Mouse (Mus musculus) right cerebral cortex, postnatal 25 days (tissue): ENCODE measurements around the gene Ufc1.

Source experiments
- DNase-seq: peaks from one replicate; pipeline ENCODE4 v3.0.0; 2022

Gene Ufc1

DNA sequence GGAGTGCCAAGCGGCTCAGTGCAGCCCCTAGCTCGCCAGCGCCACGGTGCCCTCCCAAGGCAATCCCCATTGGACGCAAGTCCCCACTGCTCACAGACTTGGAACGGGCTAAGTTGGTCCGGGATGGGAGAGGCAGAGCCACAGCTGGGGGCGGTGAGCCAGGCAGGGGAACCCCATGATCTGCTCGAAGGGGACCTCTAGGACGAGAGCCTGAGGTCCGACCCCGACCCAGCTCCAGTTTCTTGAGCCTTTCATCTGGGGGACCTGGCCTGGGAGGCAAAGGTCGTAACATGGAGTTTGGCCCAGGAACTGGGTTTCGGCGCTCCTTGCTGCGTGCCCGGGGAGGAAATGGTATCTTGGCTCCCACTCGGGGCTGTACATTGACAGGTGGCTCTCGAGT lies 8.3 kb downstream of the Ufc1 start:
- DNase-seq = no peak

DNA sequence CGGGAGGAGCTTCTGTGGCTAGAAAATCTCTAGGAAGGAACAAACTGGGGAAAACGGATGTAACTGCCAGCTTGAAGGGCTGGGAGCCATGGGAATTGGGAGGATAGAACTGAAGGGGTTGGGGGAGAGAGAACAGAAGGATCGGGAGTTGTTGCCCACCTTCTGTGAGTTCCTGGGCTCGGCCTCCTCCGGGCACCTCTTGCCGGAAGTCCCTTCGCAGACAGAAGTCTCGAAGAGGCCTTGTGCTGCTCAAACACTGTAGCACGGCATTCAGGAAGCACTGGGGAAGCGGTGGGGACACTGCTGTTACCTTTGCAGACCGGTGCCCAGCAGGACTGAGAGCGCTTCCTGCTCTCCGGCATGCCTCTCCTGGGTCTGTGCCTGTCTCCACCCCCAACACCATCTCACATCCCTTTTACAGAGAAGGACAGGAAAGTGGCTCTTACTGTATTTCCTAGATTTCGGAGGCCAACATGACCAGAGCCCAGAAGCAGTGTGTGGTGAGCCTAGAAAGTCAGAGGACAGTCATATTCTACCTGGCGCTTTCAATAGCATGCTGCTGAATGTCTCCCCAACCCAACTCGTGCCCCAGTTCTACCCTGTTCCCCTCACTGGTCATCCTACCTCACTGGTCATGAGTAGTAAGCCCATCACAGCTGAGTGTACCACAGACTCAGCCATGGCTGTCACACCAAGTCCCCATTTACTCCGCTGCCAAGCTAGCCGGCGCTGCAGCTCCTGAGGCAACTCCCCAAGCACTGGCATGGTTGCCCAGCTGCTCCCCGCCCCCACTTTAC lies 9.5 kb downstream of the Ufc1 start:
- DNase-seq = no peak

DNA sequence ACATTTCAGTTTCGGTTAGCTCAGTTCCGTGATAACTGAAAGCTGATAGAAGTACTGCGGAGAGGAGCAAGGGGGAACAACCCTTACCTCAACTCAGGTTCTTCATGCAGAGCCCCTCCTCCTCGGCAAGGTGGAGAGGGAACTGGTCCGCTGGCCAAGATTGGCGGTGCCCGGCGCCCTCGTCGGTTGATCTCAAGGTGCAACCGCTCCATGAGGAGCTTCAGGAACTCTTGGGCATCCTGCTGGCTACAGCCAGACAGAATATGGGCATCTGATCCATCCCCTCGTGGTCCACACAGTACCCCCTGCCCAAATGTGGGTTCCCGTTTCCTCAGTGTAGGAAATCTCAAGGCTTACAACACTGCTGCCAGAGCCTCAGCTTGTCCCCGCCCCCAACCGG lies 10.3 kb downstream of the Ufc1 start:
- DNase-seq = no peak

DNA sequence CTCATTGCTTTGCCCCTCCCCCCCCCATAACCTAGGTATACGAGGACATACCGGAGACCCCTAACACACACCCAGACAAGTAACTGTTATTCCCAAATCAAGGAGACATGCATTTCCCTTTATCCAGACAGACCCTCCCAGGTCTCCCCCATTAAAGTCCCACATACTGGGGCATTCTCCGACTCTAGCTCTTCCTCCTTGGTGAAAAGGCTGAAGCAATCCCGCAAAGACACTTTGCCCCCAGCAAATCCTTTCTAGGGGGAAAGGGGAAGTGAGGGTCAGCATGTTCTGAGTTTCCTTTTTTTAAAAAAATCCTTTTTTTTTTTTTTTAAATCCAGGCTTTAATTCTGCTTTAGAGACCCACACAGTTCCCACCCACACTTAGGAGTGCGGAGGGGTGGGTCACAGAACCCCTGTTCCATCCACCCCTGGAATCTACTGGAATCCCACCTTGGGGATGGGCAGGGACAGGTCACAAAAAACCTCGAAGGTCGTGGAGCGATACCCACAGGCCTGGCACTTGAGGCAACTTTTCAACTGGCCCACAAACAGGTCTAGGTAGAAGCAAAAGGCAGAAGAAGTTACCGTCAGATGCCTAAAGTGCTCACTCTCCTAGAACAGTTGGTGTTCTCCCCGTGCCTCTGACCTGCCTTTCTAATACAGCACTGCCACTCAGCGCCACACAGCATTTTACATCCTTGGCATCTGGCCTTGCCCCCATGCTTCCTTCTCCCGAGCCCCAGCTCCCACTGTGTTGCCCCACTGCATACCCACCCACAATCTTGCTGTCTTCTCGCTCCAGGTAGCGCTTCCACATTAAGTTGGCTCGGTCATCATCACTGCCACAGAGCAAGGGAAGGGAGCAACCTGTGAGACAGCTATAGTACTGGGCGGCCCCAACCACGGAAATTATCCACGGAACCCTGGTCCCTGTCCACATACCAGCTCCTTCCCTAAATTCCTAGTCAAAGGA lies 11.3 kb downstream of the Ufc1 start:
- no peak for DNase-seq

DNA sequence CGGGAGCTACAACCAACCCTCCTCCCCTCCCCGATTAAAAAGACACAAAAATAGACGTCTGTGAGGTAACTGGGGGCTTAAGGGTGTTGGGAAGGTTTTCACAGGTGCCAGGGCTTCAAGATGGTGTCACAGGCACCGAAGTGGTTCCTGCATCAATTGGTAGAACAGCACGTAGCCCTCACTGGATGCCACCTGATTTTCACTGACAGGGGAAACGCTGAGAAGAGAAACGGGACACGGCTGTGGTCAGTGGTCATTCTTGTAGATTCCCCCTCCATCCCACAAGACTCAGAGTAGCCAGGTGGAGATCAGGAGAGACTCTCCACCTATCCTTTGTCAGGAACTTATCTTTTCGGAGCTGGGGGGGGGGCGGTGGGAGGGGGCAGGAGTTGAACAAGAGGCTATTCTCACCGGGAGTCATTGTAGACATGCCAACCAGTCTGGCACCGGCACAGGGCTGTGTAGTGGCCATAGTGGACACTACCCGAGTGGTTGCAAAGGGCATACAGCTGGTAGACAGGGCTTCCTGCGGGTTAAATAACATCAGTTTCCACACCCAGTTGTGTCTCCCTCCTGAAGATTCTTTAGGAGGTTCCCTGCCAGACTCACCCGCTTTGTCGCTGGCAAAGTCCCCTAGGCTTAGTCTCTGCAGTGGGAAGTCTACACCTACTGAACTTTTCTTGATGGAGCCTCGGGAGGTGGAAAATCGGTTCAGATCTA lies 12.6 kb downstream of the Ufc1 start:
- DNase-seq = no peak

DNA sequence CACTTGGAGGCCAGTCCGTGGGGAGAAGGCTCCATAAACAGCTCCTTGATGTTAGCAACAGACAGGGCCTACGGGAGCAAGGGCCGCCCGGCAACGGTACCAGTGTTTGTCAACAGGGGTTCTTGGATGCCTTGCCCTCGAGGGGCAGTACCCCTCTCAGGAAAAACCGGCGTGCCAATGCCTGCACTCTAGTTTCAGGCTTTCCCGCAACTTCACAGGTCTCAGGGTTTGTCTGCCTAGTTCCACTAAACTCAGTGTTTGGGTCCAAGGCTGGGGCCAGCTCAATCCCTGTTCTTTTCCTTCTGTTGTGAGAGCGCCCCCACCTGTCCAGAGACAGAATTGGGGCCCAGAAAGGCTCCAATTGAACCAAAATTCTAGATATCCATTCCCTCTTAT lies 13.3 kb downstream of the Ufc1 start:
- DNase-seq = peak; percentile 76

DNA sequence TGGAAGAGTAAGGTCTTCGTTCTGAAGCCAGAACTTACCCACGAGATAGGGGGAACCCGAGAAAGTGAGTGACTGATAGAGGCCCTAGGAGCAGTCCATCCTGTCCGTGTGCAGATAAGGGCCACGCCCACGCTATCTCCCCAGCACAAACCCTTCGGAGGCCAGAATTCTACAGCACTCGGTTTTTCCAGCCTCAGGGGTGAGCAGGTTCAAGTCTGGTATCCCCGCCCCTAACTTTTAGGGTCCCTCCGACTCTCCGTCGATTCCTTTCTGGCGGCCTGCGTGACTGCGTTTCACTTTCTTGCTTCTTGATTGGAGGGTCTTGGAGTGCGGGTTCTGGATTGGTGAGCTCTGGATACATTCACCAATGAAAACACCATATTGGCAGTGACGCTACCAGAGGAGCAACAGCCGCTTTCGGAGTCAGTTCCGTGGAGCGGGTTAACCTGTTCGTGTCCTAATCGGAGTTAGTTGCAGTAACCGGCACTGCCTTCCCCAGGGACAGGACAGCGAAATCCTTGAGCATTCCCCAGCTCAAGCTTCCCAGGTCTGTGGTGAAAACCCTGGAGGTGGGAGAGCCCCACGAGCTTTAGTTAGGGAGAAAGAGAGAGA lies 13.8 kb downstream of the Ufc1 start, which contains the start of gene Ppox:
TSS of gene Ppox (minus strand) at position 271 of the 612 bp plus-strand sequence.
- DNase-seq = peak; percentile 92

DNA sequence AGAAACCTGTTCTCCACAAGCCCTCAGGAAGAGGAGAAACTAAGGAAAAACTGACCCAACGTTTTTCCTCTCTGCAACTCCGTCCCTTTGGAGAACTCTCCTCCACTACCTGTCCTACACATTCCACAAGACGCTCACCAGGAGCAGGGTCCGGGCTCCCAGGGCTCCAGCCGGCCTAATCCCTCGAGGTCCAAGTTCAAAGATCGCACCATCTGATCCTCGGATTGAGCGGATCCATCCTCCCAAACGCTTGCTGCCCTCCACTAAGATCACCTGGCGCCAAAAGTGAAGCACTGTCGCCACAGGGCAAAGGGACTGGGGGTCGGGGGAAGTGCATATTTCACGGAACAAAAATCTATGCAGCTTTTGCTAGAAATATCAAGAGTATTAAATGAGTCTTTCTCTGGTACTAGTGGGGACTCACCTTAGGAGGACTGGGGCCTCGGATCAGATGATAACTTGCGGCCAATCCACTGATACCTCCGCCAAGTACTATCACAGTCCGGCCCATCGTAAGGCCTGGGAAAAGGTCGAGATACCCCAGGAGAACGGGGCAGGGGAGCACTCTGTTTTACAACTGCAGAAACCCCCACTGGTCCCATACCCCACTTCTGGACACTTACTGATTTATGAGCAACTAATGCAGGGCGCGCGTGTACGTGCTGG lies 14.4 kb downstream of the Ufc1 start:
- no peak for DNase-seq

DNA sequence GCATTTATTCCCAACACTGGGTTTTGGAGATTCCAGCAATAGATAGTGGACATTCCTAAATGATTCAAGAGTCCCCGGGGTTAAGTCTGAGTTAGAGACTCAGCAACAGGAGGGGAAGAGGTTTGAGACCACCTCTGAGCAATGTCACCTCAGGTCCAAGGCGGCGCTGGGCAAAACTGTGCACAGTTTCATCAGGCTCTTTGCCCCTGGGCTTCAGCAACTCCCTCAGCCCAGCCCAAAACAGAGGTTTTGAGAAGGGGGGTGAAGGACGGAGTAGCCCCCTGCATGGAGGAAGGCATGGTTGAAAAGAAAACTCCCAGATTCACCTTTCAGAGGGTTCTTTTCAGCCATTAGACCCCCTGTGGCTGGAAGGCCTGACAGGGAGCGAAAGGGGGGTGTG lies 15.1 kb downstream of the Ufc1 start:
- peak; percentile 2 for DNase-seq

DNA sequence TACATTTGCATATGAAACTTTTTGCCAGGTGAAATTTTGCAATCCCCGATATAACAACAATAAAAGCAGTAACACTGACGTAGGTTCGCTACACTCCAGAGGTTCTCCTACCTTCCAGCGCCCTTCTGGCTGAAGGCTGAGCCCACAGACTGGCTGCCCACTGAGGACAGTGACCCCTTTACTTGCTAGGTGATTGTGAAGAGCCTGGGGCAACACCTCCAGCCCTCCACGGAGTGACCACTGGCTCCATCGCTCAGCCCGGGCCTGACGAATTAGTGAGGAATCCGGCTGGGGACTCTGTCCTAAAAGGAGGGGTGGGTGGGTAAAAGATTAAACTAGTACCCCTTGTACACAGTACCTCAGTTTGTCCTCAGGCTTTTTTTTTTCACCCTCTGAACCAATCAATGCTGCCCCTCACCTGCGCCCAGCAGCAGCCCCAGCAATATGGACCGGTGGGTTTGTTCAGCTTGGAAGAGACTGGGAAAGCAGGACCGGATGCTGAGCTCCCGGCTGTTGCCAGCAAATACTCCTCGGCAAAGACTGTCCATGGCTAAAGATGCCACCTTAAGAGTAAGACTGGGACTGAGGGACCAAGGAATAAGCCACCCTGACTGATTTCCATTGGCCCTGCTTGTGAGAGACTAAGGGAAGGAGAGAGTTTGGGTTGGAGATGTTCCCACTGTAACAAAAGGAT lies 15.7 kb downstream of the Ufc1 start:
- peak; percentile 2 for DNase-seq

DNA sequence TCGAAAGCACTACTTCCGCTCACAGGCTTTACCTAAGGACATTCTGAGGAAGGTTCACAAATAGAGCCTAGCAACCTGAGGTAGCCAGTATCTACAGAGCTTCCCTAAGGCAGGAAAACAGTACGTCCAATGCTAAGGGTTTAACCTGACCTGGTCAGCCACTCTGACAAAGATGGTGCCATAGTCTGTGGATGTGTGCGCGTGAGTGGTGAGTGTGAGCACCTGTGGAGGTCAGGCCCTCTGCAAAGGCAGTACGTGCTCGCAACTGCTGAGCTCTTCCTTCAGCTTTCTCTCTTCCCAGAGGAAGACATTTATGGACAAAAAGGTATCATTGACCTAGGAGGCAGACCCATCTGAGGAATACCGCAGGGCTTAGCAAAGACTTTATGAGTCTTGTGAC lies 16.4 kb downstream of the Ufc1 start:
- DNase-seq = peak; percentile 3

DNA sequence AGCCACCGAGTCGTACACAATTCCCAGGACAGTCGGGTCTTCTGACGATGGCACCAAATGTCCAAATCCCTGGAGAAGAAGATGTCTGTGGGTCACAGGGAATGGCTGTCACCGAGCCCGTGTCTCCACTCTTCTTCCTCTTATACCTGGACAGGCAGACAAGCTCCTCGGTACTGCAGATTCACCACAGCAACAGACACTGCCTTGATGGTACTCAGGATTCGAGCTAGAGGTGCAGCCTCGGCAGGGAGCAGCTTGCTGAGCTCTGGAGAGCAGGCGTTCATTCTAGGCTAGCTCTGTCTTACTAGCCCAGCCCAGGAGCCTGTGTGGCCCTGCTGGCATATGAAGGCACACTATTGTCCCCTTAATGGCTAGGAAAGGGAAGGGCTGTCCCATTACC lies 17.1 kb downstream of the Ufc1 start:
- no peak for DNase-seq

DNA sequence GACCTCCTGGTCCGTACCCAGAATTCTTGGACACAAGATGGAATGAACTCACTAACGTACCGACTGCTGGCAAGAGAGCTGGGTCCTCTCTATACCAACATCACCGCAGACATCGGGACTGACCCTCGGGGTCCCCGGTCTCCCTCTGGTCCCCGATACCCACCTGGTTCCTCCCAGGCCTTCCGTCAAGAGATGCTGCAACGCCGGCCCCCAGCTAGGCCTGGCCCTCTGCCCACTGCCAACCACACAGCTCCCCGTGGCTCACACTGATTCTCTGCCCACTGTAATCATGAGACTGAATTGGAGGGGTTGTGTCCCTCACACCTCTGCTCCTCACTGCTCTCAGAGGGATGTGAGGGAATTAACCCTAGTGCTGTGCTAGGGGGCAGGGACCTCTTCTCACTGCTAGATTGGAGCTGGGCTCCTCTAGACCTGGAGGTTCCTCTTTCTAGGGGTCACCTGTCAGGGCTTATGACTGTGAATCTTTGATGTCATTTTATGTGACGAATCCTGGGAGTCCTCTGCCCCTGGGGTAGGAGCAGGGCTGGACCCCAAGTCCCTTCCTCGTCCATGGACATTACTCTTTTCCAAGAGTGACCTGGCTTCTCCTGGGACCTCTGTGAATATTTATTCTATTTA lies 18.6 kb downstream of the Ufc1 start:
- no peak for DNase-seq

DNA sequence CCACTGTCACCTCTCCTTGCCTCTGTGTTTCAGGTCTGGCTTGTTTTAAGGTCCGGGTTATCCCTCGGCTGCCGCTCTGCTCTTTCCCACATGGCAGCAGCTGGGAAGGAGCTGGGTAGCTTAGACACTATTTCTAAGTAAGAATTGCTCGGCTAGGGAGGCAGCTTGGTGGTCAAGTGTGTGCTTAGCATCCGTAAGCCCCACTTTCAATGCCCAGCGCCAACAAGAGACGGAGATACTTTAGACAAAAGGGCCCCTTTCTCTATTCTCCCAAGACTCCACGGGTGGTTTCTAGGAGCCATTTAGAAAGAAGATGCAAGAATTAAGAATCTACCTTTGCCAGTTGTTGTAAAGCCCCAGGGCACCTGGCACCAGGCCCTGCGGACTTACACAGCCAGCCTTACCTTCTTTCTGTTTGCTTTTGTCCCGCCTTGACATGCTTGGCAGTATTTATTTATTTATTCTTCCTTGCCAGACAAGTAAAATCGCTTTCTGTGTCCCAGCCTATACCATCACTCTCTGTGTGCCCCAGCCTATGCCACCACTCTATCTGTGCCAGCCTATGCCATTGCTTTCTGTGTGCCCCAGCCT lies 19.6 kb downstream of the Ufc1 start:
- no peak for DNase-seq

DNA sequence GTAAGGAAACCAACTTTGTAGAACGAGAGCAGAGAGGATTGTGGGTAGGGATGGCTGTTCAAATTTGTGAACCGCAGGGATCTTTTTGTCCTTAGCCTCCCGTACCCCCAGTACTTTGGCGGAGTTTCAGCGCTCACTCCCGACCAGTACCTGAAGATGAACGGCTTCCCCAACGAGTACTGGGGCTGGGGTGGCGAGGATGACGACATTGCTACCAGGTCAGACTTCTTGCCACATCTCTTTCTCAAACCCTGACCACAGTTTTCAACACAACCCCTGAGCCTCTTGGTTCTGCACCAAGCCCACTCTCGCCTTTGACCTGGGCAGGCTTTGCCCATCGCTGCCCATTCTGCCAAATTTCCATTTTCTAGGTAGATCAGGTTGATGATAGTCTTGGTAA lies 20.7 kb downstream of the Ufc1 start:
- DNase-seq = no peak

DNA sequence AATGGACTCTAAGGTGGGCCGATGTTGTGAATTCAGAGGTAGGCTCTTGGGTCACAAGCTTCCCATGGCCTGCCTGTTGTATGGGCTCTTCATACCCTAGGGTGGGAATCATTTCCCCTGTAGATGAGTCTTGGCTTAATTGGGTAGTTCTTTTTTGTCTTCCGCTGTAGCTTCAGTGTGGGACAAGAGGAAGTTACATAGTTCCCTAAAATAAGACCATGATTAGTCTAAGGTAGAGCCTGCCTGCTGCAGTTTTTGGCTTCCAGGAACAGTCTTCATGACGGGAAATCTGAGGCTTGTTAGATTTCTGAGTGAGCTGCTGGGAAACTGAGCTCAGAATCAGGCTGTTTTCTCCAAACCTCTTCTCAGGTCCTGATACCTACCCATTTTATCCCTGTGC lies 22.7 kb downstream of the Ufc1 start:
- no peak for DNase-seq

DNA sequence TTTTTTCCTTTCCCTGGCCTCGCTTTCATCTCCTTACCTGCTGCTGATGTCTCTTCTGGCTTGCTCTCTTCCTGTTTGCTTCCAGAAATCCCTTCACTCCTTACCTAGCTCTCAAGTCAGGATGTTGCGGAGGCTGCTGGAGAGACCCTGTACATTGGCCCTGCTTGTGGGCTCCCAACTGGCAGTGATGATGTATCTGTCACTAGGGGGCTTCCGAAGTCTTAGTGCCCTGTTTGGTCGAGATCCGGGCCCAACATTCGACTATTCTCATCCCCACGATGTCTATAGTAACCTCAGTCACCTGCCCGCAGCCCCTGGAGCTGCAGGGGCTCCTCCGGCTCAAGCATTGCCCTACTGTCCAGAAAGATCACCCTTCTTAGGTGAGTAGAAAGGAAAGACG lies 23.2 kb downstream of the Ufc1 start:
- DNase-seq = no peak

DNA sequence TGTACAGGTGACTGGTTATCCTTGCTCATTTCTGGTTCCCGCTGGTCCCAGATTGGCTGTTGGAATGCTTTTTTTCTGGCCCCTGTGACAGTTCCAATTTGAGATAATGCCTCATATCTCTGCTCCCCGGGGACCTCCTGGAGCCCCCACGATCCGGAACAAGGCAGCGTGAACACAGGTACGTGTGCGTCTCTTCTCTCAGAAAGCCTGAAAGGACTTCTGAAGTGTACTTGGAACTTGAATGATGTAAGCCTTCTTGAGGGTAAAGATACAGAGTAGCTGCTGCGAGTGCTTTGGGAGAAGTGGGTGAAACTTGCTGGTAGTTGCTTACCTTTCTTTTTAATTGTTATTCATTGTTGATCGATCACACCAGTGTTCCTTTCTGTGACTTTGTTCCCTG lies 23.6 kb downstream of the Ufc1 start:
- DNase-seq = no peak

DNA sequence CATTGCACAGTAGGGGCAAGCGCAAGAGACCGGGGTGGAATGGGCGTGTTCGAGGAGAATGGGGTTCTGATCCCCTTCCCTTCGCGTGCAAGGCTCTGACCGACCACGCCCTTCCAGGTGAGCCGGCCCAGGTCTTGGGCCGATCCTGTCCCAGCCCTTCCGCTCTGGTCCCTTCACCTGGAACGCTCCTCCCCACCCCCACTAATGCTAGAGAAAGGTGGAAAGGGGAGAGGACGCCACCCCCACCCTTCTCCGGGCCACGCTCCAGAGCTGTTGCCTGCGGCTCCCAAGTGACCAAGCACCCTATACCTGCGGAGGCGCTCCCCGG lies 24.3 kb downstream of the Ufc1 start:
- DNase-seq = no peak

DNA sequence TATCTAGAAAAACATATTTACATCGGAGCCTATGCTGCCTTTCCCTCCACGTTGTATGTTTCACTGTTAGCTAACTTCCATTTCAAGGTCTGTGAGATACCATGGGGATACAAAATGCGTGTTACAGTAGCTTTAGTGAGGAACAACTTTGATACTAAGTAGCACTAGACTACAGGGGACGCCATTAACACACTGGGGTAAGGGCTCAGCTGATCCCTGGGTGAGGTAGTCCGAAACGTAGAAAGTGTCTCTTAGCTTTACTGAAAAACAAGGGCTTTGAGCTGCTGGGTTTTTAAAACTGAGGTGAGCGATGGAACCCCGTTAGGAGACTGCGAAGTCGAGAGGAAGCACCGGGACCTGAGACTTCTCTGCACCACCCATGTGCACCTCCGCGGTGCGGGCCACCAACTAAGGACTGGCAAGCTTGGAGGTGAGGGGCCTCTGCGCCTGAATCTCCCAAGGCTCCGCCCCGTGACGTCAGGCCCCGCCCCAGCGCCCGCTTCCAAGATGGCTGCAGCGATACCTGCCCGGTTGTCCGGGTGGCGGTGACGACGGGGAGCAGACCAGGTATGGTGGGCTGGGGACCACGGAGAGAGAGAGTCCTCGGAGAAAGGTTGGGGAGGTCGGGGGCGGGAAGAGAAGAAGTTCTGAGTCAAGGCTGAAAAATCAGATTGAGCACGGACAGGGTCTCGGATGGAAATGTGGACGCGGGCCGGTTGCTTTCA lies 24.8 kb downstream of the Ufc1 start, which contains the start of gene B4galt3:
TSS of gene B4galt3 (plus strand) at position 481 of the 725 bp plus-strand sequence.
- peak; percentile 95 for DNase-seq
